Mouse (Mus musculus): ENCODE measurements around the gene Pde4b. TPM values are rescaled to one million over a fixed set of nuclear protein-coding genes. Genes with fewer than 3 reads are reported as not detected.

Gene Pde4b
- polyA plus RNA-seq, 1 experiment, result 21.1 TPM

GRCm38 (mm10) chr4:102421398-102421859 is 334.1 kb downstream of the Pde4b start:
- Histone ChIP-seq H3K27ac (ENCODE audit: control insufficient read depth, insufficient read depth, low read length) (no peak overlapping the region), H3K4me3 (ENCODE audit: control insufficient read depth, insufficient read depth, low read length) (no peak overlapping the region)
- 88% methylated on average over 18 of the region's 18 CpGs for WGBS

GRCm38 (mm10) chr4:102424104-102424503 is 336.8 kb downstream of the Pde4b start:
- Histone ChIP-seq H3K27me3 (ENCODE audit: control insufficient read depth, insufficient read depth, low read length) (no peaks in the 10 kb centered on the region), H3K4me3 (ENCODE audit: control insufficient read depth, insufficient read depth, low read length) (no peak overlapping the region)

More at GRCm38 (mm10) chr4:102421398-102421859, 334.1 kb downstream of the Pde4b start:
- DNase-seq, result no peak
- no peaks in the 10 kb centered on the region for H3K36me3 ChIP-seq (ENCODE audit: control insufficient read depth, insufficient read depth, low read length)
- H3K27me3 ChIP-seq (ENCODE audit: control insufficient read depth, insufficient read depth, low read length), result no peaks in the 10 kb centered on the region
- H3K4me1 ChIP-seq (replicated peaks; ENCODE audit: control insufficient read depth, insufficient read depth, low read length), result no peaks in the 10 kb centered on the region
- TF ChIP-seq POLR2A (IDR thresholded peaks at IDR 0.05; ENCODE audit: control insufficient read depth, extremely low read depth, insufficient read depth, low read length, poor library complexity) (no peak), CTCF (IDR thresholded peaks at IDR 0.05; ENCODE audit: borderline replicate concordance, control insufficient read depth, extremely low read depth, insufficient read depth, low read length, poor library complexity) (no peak)

GRCm38 (mm10) chr4:102425422-102425821 is 338.1 kb downstream of the Pde4b start:
- 90% methylated on average over 3 of the region's 3 CpGs for WGBS
- Histone ChIP-seq H3K27ac (ENCODE audit: control insufficient read depth, insufficient read depth, low read length) (no peak overlapping the region), H3K27me3 (ENCODE audit: control insufficient read depth, insufficient read depth, low read length) (no peaks in the 10 kb centered on the region), H3K4me3 (ENCODE audit: control insufficient read depth, insufficient read depth, low read length) (no peak overlapping the region), H3K4me1 (replicated peaks; ENCODE audit: control insufficient read depth, insufficient read depth, low read length) (no peaks in the 10 kb centered on the region), H3K36me3 (ENCODE audit: control insufficient read depth, insufficient read depth, low read length) (no peaks in the 10 kb centered on the region)
- no peak for DNase-seq
- TF ChIP-seq CTCF (IDR thresholded peaks at IDR 0.05; ENCODE audit: borderline replicate concordance, control insufficient read depth, extremely low read depth, insufficient read depth, low read length, poor library complexity) (no peak), POLR2A (IDR thresholded peaks at IDR 0.05; ENCODE audit: control insufficient read depth, extremely low read depth, insufficient read depth, low read length, poor library complexity) (no peak)

More at GRCm38 (mm10) chr4:102424104-102424503, 336.8 kb downstream of the Pde4b start:
- no peaks in the 10 kb centered on the region for H3K4me1 ChIP-seq (replicated peaks; ENCODE audit: control insufficient read depth, insufficient read depth, low read length)
- H3K36me3 ChIP-seq (ENCODE audit: control insufficient read depth, insufficient read depth, low read length), result no peaks in the 10 kb centered on the region
- H3K27ac ChIP-seq (ENCODE audit: control insufficient read depth, insufficient read depth, low read length), result no peak overlapping the region
- WGBS, result 93% methylated on average over 3 of the region's 3 CpGs
- no peak for DNase-seq
- no peak for TF ChIP-seq POLR2A (IDR thresholded peaks at IDR 0.05; ENCODE audit: control insufficient read depth, extremely low read depth, insufficient read depth, low read length, poor library complexity)
- no peak for TF ChIP-seq CTCF (IDR thresholded peaks at IDR 0.05; ENCODE audit: borderline replicate concordance, control insufficient read depth, extremely low read depth, insufficient read depth, low read length, poor library complexity)

- H3K4me1 ChIP-seq (replicated peaks; ENCODE audit: control insufficient read depth, insufficient read depth, low read length), result no peaks in the 10 kb centered on the region
- no peak overlapping the region for H3K4me3 ChIP-seq (ENCODE audit: control insufficient read depth, insufficient read depth, low read length)
- DNase-seq, result no peak
- no peaks in the 10 kb centered on the region for H3K27me3 ChIP-seq (ENCODE audit: control insufficient read depth, insufficient read depth, low read length)
- H3K36me3 ChIP-seq (ENCODE audit: control insufficient read depth, insufficient read depth, low read length), result no peaks in the 10 kb centered on the region
- WGBS, result 29% methylated on average over 4 of the region's 4 CpGs
- TF ChIP-seq CTCF (IDR thresholded peaks at IDR 0.05; ENCODE audit: borderline replicate concordance, control insufficient read depth, extremely low read depth, insufficient read depth, low read length, poor library complexity) (no peak), POLR2A (IDR thresholded peaks at IDR 0.05; ENCODE audit: control insufficient read depth, extremely low read depth, insufficient read depth, low read length, poor library complexity) (no peak)
- no peak overlapping the region for H3K27ac ChIP-seq (ENCODE audit: control insufficient read depth, insufficient read depth, low read length)
Measured at GRCm38 (mm10) chr4:102429730-102430341, 342.5 kb downstream of the Pde4b start.

GRCm38 (mm10) chr4:102432040-102432782 is 344.9 kb downstream of the Pde4b start:
- Histone ChIP-seq H3K4me3 (ENCODE audit: control insufficient read depth, insufficient read depth, low read length) (no peak overlapping the region), H3K27ac (ENCODE audit: control insufficient read depth, insufficient read depth, low read length) (no peak overlapping the region), H3K4me1 (replicated peaks; ENCODE audit: control insufficient read depth, insufficient read depth, low read length) (no peaks in the 10 kb centered on the region), H3K36me3 (ENCODE audit: control insufficient read depth, insufficient read depth, low read length) (no peaks in the 10 kb centered on the region), H3K27me3 (ENCODE audit: control insufficient read depth, insufficient read depth, low read length) (no peaks in the 10 kb centered on the region)
- 77% methylated on average over 9 of the region's 9 CpGs for WGBS
- no peak for DNase-seq
- TF ChIP-seq POLR2A (IDR thresholded peaks at IDR 0.05; ENCODE audit: control insufficient read depth, extremely low read depth, insufficient read depth, low read length, poor library complexity), result no peak
- TF ChIP-seq CTCF (IDR thresholded peaks at IDR 0.05; ENCODE audit: borderline replicate concordance, control insufficient read depth, extremely low read depth, insufficient read depth, low read length, poor library complexity), result no peak

- Histone ChIP-seq H3K27ac (ENCODE audit: control insufficient read depth, insufficient read depth, low read length) (no peak overlapping the region), H3K27me3 (ENCODE audit: control insufficient read depth, insufficient read depth, low read length) (no peaks in the 10 kb centered on the region), H3K4me3 (ENCODE audit: control insufficient read depth, insufficient read depth, low read length) (no peak overlapping the region), H3K4me1 (replicated peaks; ENCODE audit: control insufficient read depth, insufficient read depth, low read length) (no peaks in the 10 kb centered on the region), H3K36me3 (ENCODE audit: control insufficient read depth, insufficient read depth, low read length) (no peaks in the 10 kb centered on the region)
- TF ChIP-seq CTCF (IDR thresholded peaks at IDR 0.05; ENCODE audit: borderline replicate concordance, control insufficient read depth, extremely low read depth, insufficient read depth, low read length, poor library complexity) (no peak), POLR2A (IDR thresholded peaks at IDR 0.05; ENCODE audit: control insufficient read depth, extremely low read depth, insufficient read depth, low read length, poor library complexity) (no peak)
- no peak for DNase-seq
- WGBS, result 87% methylated on average over 5 of the region's 5 CpGs
Measured at GRCm38 (mm10) chr4:102439401-102440118, 352.2 kb downstream of the Pde4b start.

Data from thymus, adult 2 months (tissue).